Mouse (Mus musculus) bone marrow, adult 2 months (tissue): ENCODE measurements around the gene Klf16.

Experiments used
- CTCF ChIP-seq: fragments of 200-500 bp; IDR thresholded peaks from 2 replicates; pipeline ENCODE4 v1.5.1; 2011; ENCODE audit warnings: low read length, control low read depth; ENCODE audit not compliant: control insufficient read depth, insufficient read depth
- POLR2A ChIP-seq: fragments of 200-500 bp; IDR thresholded peaks from 2 replicates; pipeline ENCODE4 v1.6.1; 2011; ENCODE audit warnings: low read depth, mild to moderate bottlenecking, control low read depth, low read length, borderline replicate concordance; ENCODE audit not compliant: control insufficient read depth

DNA sequence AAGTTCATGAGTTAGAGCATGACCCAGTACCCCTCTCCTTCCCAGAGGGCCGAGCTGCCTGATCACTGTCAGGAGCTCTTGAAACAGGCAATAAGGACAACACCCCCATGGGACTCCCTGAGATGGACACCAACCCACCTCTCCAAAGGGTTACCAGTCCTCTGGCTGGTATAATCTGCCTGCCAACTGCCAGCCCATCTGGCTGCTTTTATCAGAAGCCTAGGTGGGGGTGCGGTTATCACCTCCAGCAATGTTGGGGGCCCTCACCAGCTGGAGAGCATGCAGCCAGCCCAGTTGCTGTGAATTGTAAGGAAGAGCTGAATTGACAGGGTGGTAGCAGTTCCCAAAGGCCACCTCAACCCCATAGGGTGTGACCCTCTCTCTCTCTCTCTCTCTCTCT is 4.6 kb downstream of the Klf16 start:
- TF ChIP-seq CTCF (no peak), POLR2A (no peak)
